Mouse (Mus musculus) cerebellum, adult 2 months (tissue): ENCODE data around the gene Tpsb2. TPM values are rescaled to one million over a fixed set of nuclear protein-coding genes. Genes with fewer than 3 reads are reported as not detected.

ENCODE experiments used
- DNase-seq, 2 experiments: peaks; one replicate each; pipeline ENCODE4 v3.0.0; 2021
- H3K27ac ChIP-seq: fragments of 200-500 bp; 2 replicates; pipeline ENCODE4 v1.5.1; 2012; ENCODE audit warnings: low read length, control low read depth, inconsistent platforms; ENCODE audit not compliant: insufficient read depth
- H3K27me3 ChIP-seq: fragments of 200-500 bp; 2 replicates; pipeline ENCODE4 v1.6.1; 2012; ENCODE audit warnings: inconsistent platforms, mild to moderate bottlenecking, low read length, moderate library complexity; ENCODE audit not compliant: control insufficient read depth, insufficient read depth
- H3K4me1 ChIP-seq: fragments of 200-500 bp; 2 replicates; pipeline ENCODE4 v1.6.1; 2011; ENCODE audit warnings: low read length; ENCODE audit not compliant: control insufficient read depth, insufficient read depth
- H3K4me3 ChIP-seq: fragments of 200-500 bp; replicated peaks from 2 replicates; pipeline ENCODE3; 2011; ENCODE audit warnings: mild to moderate bottlenecking, low read depth, low read length, control low read depth; ENCODE audit not compliant: insufficient read depth
- CTCF ChIP-seq: fragments of 200-500 bp; IDR thresholded peaks from 2 replicates; pipeline ENCODE4 v1.5.1; 2011; ENCODE audit warnings: low read depth, mild to moderate bottlenecking, control low read depth, low read length, moderate library complexity, borderline replicate concordance; ENCODE audit not compliant: insufficient read depth
- POLR2A ChIP-seq: fragments of 200-500 bp; IDR thresholded peaks from 2 replicates; pipeline ENCODE4 v1.6.1; 2011; ENCODE audit warnings: low read length, control low read depth, borderline replicate concordance; ENCODE audit not compliant: insufficient read depth
- WGBS: fragments of 180-500 bp; shearing (Covaris S2); methylation state at CpG from one replicate; pipeline ENCODE4 v1.1.7; 2018; 5-methylcytosine and 5-hydroxymethylcytosine counted together
- polyA plus RNA-seq: library from polyadenylated mRNA; depleted of rRNA; stranded (reverse); fragments of >200 nt; gene quantifications from 2 replicates; pipeline ENCODE4 v1.2.3, GENCODE M21; 2012

Tpsb2 gene
- polyA plus RNA-seq, 1 experiment = not detected

DNA sequence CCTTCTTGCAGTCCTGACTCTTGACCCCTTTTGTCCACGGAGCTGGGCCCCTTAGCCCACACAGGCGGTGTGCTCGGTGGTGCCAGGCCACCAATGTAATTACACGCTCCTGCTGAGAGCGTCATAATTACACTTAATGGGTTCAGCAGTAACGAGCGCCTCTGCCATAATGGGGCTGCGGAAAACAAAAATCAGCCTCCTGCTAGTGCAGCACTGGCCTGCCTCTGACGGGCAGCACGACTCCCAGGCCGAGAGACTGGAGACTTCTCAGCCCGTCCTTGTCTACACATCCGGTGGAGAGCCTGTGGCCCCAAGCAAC, 32.4 kb downstream of the Tpsb2 start:
- no peaks in the 10 kb centered on the region for H3K4me1 ChIP-seq
- no peak for DNase-seq
- 34% methylated on average over 13 of the region's 13 CpGs for WGBS
- H3K27me3 ChIP-seq = no peaks in the 10 kb centered on the region
- H3K4me3 ChIP-seq = no peak overlapping the region
- no peak overlapping the region for H3K27ac ChIP-seq
- TF ChIP-seq POLR2A (no peak), CTCF (no peak)

DNA sequence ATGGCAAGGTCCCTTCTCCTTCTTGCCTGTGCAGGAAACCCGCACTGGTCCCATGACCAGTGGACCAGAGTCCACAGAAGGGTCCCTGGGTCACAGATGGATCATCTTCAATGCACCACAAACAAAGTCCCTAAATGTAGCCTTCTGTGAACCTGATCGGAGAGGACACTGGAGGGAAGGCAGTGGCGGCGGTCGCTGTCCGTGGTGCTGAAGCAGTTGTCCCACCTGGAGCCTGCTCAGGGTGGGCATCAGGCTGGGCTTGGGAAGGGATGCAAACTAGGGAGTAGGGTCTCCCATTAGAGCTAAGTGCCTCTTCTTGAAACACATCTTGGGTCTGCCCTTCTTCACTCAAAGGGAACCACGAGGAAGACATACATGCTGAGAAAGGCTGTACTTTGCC, 34.3 kb downstream of the Tpsb2 start:
- 42% methylated on average over 7 of the region's 7 CpGs for WGBS
- TF ChIP-seq CTCF (no peak), POLR2A (no peak)
- DNase-seq = no peak
- H3K4me3 ChIP-seq = no peak overlapping the region
- no peaks in the 10 kb centered on the region for H3K27me3 ChIP-seq
- H3K27ac ChIP-seq = no peak overlapping the region
- no peaks in the 10 kb centered on the region for H3K4me1 ChIP-seq

DNA sequence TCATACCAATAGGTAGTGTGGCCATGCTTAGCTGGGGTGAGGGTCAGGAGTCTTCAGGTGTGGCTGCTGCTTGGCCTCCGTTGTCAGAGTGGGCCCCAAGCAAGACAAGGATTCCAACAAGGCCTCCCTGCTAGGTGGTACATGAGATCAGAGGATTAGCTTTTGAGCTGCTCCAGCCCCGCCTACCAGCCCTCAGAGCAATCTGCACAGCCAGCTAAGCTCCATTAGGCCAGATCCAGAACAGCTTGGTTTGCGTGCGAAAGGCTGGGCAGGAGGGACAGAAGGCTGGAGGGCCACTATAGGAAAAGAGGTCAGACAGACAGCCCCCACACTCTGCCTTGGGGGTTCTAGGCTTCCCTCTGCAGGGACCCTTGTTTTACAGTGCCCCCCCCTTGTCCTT, 35.4 kb downstream of the Tpsb2 start:
- H3K27me3 ChIP-seq = no peaks in the 10 kb centered on the region
- WGBS = 47% methylated on average over 4 of the region's 4 CpGs
- H3K4me3 ChIP-seq = no peak overlapping the region
- TF ChIP-seq CTCF = no peak
- TF ChIP-seq POLR2A = no peak
- no peak for DNase-seq
- no peaks in the 10 kb centered on the region for H3K4me1 ChIP-seq
- H3K27ac ChIP-seq = no peak overlapping the region

DNA sequence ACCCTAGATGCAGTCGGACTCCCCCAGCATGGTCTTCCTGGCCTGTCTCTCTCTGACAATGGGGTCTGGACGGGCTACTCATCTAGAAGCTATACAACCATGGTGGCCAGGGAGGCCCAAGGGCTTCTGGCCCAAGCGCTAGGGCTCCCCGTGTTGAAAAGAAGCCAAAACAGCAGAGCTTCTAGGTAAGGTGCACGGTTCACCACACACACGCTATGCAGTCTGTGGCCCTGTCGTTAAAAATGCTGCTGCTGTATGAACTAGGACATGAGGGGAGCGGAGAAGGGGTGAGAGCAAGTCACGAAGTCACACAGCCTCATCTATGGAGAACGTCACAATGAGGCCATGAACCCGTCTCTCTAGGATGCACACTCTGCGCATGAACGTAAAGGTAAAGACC, 36.1 kb downstream of the Tpsb2 start:
- no peaks in the 10 kb centered on the region for H3K4me1 ChIP-seq
- DNase-seq = no peak
- no peak overlapping the region for H3K4me3 ChIP-seq
- H3K27me3 ChIP-seq = no peaks in the 10 kb centered on the region
- H3K27ac ChIP-seq = no peak overlapping the region
- TF ChIP-seq POLR2A (no peak), CTCF (no peak)
- WGBS = 68% methylated on average over 13 of the region's 13 CpGs

DNA sequence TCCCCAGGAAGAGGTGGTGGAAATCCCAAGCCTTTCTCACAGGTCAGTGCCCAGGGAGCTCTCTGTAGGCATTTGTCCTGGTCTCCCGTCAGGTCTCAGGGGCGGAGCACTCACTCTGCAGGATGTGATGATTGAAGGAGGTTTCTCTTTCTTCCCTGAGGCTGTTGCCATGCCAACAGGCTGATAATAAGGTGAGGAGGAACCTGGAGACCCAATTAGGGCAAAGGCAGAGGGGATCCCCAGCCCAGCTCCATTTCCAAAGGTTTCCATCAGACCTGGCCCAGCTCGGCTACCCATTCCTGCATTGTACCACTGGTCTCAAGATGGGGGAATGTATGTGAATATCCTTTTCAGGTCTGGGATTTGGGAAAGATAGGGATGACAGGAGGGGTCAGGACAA, 38.1 kb downstream of the Tpsb2 start:
- H3K4me1 ChIP-seq = no peaks in the 10 kb centered on the region; the same call in 1 of the 2 replicates
- 49% methylated on average over 3 of the region's 3 CpGs for WGBS
- no peak overlapping the region for H3K27ac ChIP-seq
- no peak for TF ChIP-seq CTCF
- TF ChIP-seq POLR2A = no peak
- H3K4me3 ChIP-seq = no peak overlapping the region
- no peaks in the 10 kb centered on the region for H3K27me3 ChIP-seq
- no peak for DNase-seq

DNA sequence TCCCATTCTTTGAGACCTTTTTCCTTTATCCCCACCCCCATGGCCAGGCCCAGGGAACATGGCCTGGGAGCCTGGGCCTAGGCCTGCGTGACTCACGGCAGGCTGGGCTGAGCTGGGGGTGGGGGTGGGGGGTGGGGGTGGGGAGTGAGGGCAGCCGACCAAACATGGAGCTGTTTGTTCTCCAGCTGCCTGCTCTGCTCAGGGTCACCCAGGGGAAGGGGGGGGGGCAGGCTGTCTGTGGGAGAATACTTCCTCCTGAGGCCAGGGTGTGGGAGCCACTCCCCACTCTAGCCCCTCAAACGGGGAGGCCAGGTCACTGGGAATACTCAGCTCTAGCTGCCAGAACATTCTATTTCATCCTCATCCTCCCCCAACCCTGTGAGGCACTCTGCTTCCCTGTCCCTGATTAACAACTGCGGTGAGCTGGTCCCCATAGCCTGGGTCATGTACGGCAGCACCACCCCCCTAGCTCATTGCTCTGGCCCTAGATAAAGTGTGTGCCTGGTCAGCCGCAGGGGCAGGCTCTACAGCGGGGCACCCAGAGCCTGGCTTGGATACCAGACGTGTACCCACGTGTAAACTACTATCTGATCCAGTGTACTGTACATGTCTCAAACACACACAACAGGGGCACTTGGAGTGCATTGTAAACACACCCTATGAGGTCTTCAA, 39.3 kb downstream of the Tpsb2 start:
- no peaks in the 10 kb centered on the region for H3K27me3 ChIP-seq
- no peaks in the 10 kb centered on the region; the same call in 1 of the 2 replicates for H3K4me1 ChIP-seq
- no peak overlapping the region for H3K4me3 ChIP-seq
- WGBS = 31% methylated on average over 10 of the region's 10 CpGs
- no peak for DNase-seq
- TF ChIP-seq POLR2A (no peak), CTCF (no peak)
- H3K27ac ChIP-seq = no peak overlapping the region

DNA sequence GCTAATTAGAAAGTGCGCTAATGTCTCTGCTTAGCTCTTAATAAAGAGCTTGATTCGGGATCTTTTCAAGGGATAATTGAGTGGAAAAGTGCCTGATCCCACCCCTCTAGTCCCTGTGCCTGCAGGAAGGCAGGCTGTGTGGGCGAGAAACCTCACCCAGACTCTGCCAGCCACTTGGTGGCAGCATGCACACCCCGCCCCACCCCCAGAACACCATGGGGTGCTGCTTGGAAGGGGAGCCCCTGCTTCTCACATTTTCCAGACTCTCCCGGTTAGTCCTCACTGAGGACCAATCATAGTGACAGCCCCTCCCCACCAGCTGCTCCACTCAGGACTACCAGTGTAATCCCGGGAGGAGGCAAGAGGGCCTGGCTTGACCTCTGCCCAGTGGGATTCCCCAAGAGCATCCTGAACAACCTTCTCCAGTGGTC, 39.9 kb downstream of the Tpsb2 start:
- 19% methylated on average over 6 of the region's 6 CpGs for WGBS

DNA sequence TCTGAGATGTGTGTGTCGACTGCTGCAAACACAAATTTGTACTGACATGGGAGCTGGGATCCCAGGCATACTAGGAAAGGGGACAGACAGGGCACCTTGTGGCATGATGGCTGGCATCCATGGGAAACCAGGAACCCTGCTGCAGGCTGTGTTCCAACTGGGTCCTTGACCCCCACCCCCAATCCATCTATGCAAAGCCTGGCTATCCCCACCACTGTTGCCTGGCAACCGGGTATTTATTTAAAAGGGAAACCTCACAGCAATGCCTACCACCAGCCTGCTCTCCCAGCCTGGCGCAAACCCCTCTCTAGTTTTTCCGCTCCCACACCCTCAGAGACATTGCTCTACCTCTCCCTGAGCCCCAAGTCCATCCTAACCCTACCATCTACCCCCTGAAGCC, 41.2 kb downstream of the Tpsb2 start:
- DNase-seq = no peak
- H3K27ac ChIP-seq = no peak overlapping the region
- WGBS = 78% methylated on average over 4 of the region's 4 CpGs
- TF ChIP-seq CTCF (no peak), POLR2A (no peak)
- H3K4me1 ChIP-seq = no peaks in the 10 kb centered on the region; the same call in 1 of the 2 replicates
- no peak overlapping the region for H3K4me3 ChIP-seq
- no peaks in the 10 kb centered on the region for H3K27me3 ChIP-seq

More for the DNA sequence above, 39.9 kb downstream of the Tpsb2 start:
- Histone ChIP-seq H3K4me3 (no peak overlapping the region), H3K27me3 (no peaks in the 10 kb centered on the region), H3K27ac (no peak overlapping the region), H3K4me1 (no peaks in the 10 kb centered on the region; the same call in 1 of the 2 replicates)
- no peak for DNase-seq
- TF ChIP-seq POLR2A (no peak), CTCF (no peak)
